Mouse (Mus musculus): ENCODE measurements around the gene Dbn1. TPM values are rescaled to one million over a fixed set of nuclear protein-coding genes. Genes with fewer than 3 reads are reported as not detected.
A peak's percentile ranks its signal among the peaks of the same experiment; 100 is the strongest.
"Not testable (repeated sequence)": the region's sequence is repeated elsewhere in the genome, so short reads cannot be mapped to it uniquely, and the experiment has no call there.

Gene Dbn1
- total and polyA plus RNA-seq, 2 experiments from 2014 or later: 619 TPM

DNA sequence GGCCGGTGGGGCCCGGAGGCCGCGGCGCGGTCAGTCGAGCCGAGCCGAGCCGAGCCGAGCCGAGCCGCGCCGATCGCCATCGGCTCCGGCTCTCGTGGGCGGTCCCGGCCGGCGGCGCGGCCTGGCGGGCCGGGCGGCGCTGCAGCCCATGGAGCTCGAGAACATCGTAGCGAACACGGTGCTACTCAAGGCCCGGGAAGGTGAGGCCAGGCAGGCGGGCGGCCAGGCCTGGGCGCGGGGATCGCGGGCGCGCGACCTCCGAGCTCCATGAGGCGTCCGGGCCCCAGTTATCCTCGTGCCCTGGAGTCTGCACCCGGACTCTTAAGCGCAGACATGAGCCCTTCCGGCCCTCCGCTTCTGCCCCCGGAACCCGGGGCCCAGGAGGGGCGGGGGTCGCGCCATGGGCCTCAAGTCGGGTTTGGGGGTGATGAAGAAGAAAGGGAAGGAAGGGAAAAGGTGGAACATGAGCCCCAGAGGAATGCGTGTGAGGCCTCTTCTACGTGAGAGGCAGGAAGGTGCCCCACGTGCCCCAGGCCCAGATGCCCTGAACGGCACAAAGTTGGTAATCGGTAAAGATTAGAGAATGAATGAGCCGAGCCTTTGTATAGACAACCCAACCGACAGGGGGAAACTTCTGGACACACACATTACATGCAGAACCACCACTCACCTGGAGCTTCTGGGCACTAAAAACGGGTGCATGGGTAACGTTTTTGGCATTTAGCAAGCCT, 42.4 kb downstream of the Dbn1 start:
- H3K4me3 ChIP-seq (ENCODE audit: low read depth, low read length): peak overlapping the region; percentile 86
- peak overlapping the region; percentile 86 for H3K27ac ChIP-seq (ENCODE audit: low read depth, low read length)
- peak; percentile 32; the same call in 1 of the 2 replicates for TF ChIP-seq CTCF (IDR thresholded peaks at IDR 0.05; ENCODE audit: low read depth)
- DNase-seq (no peak), ATAC-seq (peak; percentile 23)
- no peaks in the 10 kb centered on the region for H3K9me3 ChIP-seq (ENCODE audit: low read length)
- no peaks in the 10 kb centered on the region; the same call in 1 of the 2 replicates for H3K4me1 ChIP-seq (ENCODE audit: insufficient read depth)
- under 1% methylated on average over 61 of the region's 66 CpGs for WGBS
- H3K9ac ChIP-seq: peak overlapping the region; percentile 81
- H3K4me2 ChIP-seq (ENCODE audit: low read depth): peak overlapping the region; percentile 84
- peaks cover 4% of the 10 kb centered on the region for H3K36me3 ChIP-seq (ENCODE audit: insufficient read depth)
- no peaks in the 10 kb centered on the region for H3K27me3 ChIP-seq (ENCODE audit: insufficient read depth, low read length)

DNA sequence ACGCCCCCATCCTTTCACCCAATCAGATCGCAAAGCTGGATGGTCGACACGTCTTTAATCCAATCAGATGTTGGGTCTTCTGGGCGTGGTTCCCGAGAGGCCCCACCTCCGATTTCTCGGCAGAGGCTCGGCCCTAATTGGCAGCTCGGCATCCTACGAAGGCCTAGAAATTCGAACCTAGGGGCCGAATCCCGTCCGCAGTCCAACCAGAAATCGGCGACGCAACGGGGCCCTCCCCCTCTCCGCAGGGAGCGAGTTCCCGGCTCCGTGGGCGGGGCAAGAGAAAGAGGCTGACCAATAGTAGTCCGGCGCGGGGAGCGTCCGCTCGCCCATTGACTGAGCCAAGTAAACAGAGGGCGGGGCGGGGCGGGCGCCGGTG, 43.0 kb downstream of the Dbn1 start, which contains the start of gene Grk6:
Grk6 (plus strand) TSS at position 136 of the 379 bp plus-strand sequence.
- Histone ChIP-seq H3K9me3 (ENCODE audit: low read length) (no peaks in the 10 kb centered on the region), H3K27me3 (ENCODE audit: insufficient read depth, low read length) (no peaks in the 10 kb centered on the region), H3K36me3 (ENCODE audit: insufficient read depth) (no peaks in the 10 kb centered on the region), H3K4me2 (ENCODE audit: low read depth) (peak within 1 kb of the TSS; percentile 84), H3K9ac (peak within 1 kb of the TSS; percentile 81), H3K4me1 (ENCODE audit: insufficient read depth) (no peaks in the 10 kb centered on the region; the same call in 1 of the 2 replicates), H3K4me3 (ENCODE audit: low read depth, low read length) (peak within 1 kb of the TSS; percentile 86), H3K27ac (ENCODE audit: low read depth, low read length) (peak within 1 kb of the TSS; percentile 93)
- peak; percentile 95 for ATAC-seq
- peak; percentile 100 for DNase-seq
- no peak for TF ChIP-seq CTCF (IDR thresholded peaks at IDR 0.05; ENCODE audit: low read depth)
- WGBS: 1% methylated on average over 30 of the region's 35 CpGs

DNA sequence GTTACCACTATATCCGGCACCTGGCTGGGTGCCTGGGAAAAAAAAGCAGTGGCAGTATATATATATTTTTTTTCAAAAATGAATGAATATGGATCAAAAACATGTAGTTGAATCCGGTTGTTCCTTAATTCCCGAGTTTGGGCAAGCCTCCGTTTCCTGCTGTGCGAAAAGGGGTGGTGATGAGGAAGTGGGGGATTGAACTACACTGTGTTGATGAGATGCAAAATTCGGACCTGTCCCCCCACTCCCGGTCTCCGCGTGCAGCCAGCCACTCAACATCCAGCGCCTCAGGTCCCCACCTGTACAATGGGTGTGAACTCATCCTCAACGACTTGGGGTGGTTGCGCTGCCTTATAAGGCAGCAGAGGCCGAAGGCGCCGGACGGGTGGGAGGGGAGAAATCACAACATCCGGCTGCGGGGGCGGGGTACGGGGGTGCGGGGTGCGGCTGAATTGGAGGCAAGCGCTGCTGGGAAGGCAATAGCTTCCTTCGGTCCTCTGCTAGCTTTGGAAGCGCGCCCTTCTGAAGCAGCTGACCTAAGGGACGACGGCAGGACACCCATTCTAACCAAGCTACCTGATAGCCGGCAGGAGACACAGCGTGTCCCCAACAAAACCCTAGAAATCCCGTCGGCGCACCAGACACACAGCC, 43.5 kb downstream of the Dbn1 start:
- under 1% methylated on average over 33 of the region's 33 CpGs for WGBS
- no peak for DNase-seq
- H3K4me2 ChIP-seq (ENCODE audit: low read depth): peak overlapping the region; percentile 58

DNA sequence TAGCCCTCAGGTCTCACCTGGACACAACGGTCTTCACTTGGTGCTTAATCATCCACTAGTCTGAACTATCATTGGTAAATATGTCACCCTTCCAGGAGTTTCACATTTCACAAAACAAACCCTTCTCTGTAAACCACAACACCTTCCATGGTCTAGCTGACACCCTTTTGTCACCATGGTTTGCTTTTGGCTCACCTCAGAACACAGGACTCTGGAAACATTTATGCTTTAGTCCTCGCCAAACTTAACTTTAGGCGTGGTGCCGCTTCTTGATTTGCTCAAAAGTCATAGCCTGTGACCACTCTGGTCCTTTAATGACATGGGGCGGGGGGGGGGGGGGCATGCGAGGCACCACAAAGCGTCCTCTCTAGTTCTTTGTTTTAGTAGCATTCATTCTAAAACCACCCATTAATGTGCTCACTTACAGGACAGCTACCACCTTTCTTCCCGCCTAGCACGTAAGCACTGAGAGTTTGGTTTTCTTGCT, 44.1 kb downstream of the Dbn1 start:
- peak overlapping the region; percentile 60 for H3K9ac ChIP-seq
- H3K4me2 ChIP-seq (ENCODE audit: low read depth): peak overlapping the region; percentile 58
- H3K4me1 ChIP-seq (ENCODE audit: insufficient read depth): no peaks in the 10 kb centered on the region; the same call in 1 of the 2 replicates
- no peaks in the 10 kb centered on the region for H3K9me3 ChIP-seq (ENCODE audit: low read length)
- DNase-seq (no peak), ATAC-seq (no peak)
- no peaks in the 10 kb centered on the region for H3K27me3 ChIP-seq (ENCODE audit: insufficient read depth, low read length)
- peak overlapping the region; percentile 86 for H3K4me3 ChIP-seq (ENCODE audit: low read depth, low read length)
- no peaks in the 10 kb centered on the region for H3K36me3 ChIP-seq (ENCODE audit: insufficient read depth)
- no peak for TF ChIP-seq CTCF (IDR thresholded peaks at IDR 0.05; ENCODE audit: low read depth)
- H3K27ac ChIP-seq (ENCODE audit: low read depth, low read length): peak overlapping the region; percentile 93; the same call in 1 of the 2 replicates
- 38% methylated on average over 9 of the region's 9 CpGs for WGBS

More for the DNA sequence above, 43.5 kb downstream of the Dbn1 start:
- Histone ChIP-seq H3K4me3 (ENCODE audit: low read depth, low read length) (peak overlapping the region; percentile 86), H3K27me3 (ENCODE audit: insufficient read depth, low read length) (no peaks in the 10 kb centered on the region), H3K36me3 (ENCODE audit: insufficient read depth) (no peaks in the 10 kb centered on the region), H3K9me3 (ENCODE audit: low read length) (no peaks in the 10 kb centered on the region), H3K27ac (ENCODE audit: low read depth, low read length) (peak overlapping the region; percentile 93), H3K9ac (peak overlapping the region; percentile 60), H3K4me1 (ENCODE audit: insufficient read depth) (no peaks in the 10 kb centered on the region; the same call in 1 of the 2 replicates)
- ATAC-seq: peak; percentile 65
- TF ChIP-seq CTCF (IDR thresholded peaks at IDR 0.05; ENCODE audit: low read depth): no peak

DNA sequence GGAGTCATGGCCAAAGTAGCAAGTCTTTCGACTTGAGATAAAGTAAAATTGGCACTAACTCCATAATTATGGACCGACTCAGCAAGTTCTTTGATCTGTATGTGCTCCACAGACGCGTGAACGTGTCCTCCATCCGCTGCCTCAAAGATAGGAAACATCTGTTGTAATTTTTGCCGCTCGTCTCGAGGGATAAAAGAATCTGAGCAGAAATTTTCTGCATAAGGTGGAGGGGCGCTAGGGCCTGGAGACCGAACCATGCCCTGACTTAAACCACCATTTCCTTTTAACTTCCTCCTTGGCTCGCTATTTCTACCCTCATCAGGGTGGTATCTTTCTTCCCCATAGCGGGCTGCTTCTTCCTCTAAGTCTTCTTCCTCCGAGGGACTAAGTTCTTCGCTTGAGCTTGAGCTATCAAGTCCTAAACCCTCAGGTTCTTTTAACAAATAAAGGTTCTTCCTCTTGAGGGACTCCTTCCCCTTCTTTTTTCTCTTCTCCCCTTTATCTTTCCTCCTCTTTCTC, 50.7 kb downstream of the Dbn1 start:
- H3K4me2 ChIP-seq (ENCODE audit: low read depth); H3K27me3 ChIP-seq (ENCODE audit: insufficient read depth, low read length); H3K9ac ChIP-seq; H3K4me1 ChIP-seq (ENCODE audit: insufficient read depth); H3K9me3 ChIP-seq (ENCODE audit: low read length); ATAC-seq; H3K4me3 ChIP-seq (ENCODE audit: low read depth, low read length); H3K27ac ChIP-seq (ENCODE audit: low read depth, low read length); DNase-seq; H3K36me3 ChIP-seq (ENCODE audit: insufficient read depth): not testable (repeated sequence)
- 91% methylated on average over 14 of the region's 15 CpGs for WGBS

DNA sequence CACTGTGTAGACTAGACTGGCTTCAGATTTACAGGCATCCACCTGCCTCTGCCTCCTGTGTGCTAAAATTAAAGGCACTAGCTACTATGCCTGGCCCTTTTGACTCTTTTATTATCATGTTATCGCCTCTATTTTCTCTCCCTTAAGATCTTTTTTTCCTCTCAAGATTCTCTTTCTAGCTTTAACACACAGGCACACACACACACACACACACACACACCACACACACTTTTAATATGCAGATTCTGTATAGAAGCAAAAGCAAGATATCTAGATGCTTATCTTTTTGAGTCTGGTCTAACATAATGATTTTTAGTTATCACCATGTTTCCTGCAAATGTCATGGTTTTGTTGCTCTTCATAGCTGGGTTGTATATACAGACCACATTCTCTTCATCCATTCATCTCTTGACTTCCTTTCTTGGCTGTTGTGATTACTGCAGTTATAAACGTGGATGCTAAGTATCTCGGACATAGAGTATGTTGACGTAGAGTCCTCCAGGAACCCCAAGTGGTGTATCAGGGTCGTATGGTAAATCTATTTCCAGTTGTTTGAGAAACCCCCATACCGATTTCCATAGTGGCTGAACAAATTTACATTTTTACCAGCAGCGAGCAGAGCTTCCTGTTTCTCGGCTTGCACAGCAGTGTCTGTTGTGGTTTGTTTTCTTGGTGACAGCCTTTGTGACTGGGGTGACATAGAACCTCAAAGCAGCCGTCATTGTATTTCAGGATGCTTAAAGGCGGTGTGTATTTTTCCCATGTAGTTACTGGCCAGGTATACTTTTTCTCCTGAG, 55.8 kb downstream of the Dbn1 start:
- no peak overlapping the region for H3K4me3 ChIP-seq (ENCODE audit: low read depth, low read length)
- no peaks in the 10 kb centered on the region for H3K36me3 ChIP-seq (ENCODE audit: insufficient read depth)
- no peaks in the 10 kb centered on the region for H3K9me3 ChIP-seq (ENCODE audit: low read length)
- no peak for ATAC-seq
- H3K4me1 ChIP-seq (ENCODE audit: insufficient read depth): no peaks in the 10 kb centered on the region
- no peak for TF ChIP-seq CTCF (IDR thresholded peaks at IDR 0.05; ENCODE audit: low read depth)
- H3K9ac ChIP-seq: no peak overlapping the region
- DNase-seq: no peak
- no peak overlapping the region for H3K4me2 ChIP-seq (ENCODE audit: low read depth)
- 79% methylated on average over 10 of the region's 10 CpGs for WGBS
- H3K27ac ChIP-seq (ENCODE audit: low read depth, low read length): no peak overlapping the region
- no peaks in the 10 kb centered on the region for H3K27me3 ChIP-seq (ENCODE audit: insufficient read depth, low read length)
